ENCODE assay signal across 16 mouse cellular contexts in genomic region chr1:161990684-161991578, GRCm38 (mm10). TPM values are rescaled to one million over a fixed set of nuclear protein-coding genes. Genes with fewer than 3 reads are reported as not detected.
"Had no signal": no experiment of that assay in that cellular context is flagged by ENCODE, and none has a peak within 500 bp of the region (broad histone marks: within the 10 kb centered on the region; RNA-seq: fewer than 3 reads in every experiment).

No protein-coding gene starts in this region.

- H3K36me3 ChIP-seq: liver, embryonic 13.5 days; lung, embryonic 15.5 days; neural tube, embryonic 12.5 days had no signal

- H3K4me3 ChIP-seq: liver, embryonic 13.5 days; lung, embryonic 15.5 days; neural tube, embryonic 12.5 days had no signal

- ATAC-seq: liver, postnatal 0 days had no signal

- H3K27ac ChIP-seq: liver, embryonic 13.5 days; lung, embryonic 15.5 days; neural tube, embryonic 12.5 days; stomach, postnatal 0 days had no signal

- H3K9ac ChIP-seq: liver, embryonic 13.5 days; liver, postnatal 0 days; lung, embryonic 15.5 days; neural tube, embryonic 12.5 days had no signal

- H3K4me2 ChIP-seq: liver, embryonic 13.5 days; lung, embryonic 15.5 days; neural tube, embryonic 12.5 days had no signal

- DNase-seq: kidney, adult 11 months; kidney, postnatal 25 days; layer of hippocampus, adult 9-11 months; layer of hippocampus, postnatal 36 days; liver; liver, embryonic 13.5 days; liver, postnatal 0 days; thymus, postnatal 4 days had no signal

- H3K27me3 ChIP-seq: liver, embryonic 13.5 days; lung, embryonic 15.5 days; neural tube, embryonic 12.5 days had no signal

- H3K4me1 ChIP-seq: liver, embryonic 13.5 days; lung, embryonic 15.5 days had no signal

- H3K9me3 ChIP-seq: liver, embryonic 13.5 days; lung, embryonic 15.5 days; neural tube, embryonic 12.5 days had no signal

RNA-seq across cellular contexts. Expression of gene 4930558K02Rik, which starts 11.5 kb away (rescaled TPM):
- total RNA-seq: layer of hippocampus, adult 18-20 months; layer of hippocampus, postnatal 36 days; left cerebral cortex, postnatal 25 days; monocyte, adult 5-6 weeks; neutrophil, adult 5-6 weeks had no signal
- polyA plus RNA-seq: intestine, embryonic 14.5 days; liver, embryonic 13.5 days; liver, postnatal 0 days; lung, embryonic 15.5 days; neural tube, embryonic 12.5 days; stomach, postnatal 0 days had no signal
